Mouse (Mus musculus) limb, embryonic 10.5 days (tissue): ENCODE results near the gene Epha2. TPM values are rescaled to one million over a fixed set of nuclear protein-coding genes. Genes with fewer than 3 reads are reported as not detected.

Experiments used
- DNase-seq: peaks from one replicate; pipeline ENCODE4 v3.0.0-alpha.2; 2017; ENCODE audit warnings: low spot score
- H3K27ac ChIP-seq: fragments of 300-500 bp; sonication (generic); 2 replicates; pipeline ENCODE4 v1.5.1; 2016; ENCODE audit warnings: mild to moderate bottlenecking
- H3K27me3 ChIP-seq: fragments of 300-500 bp; sonication (generic); 2 replicates; pipeline ENCODE4 v1.6.1; 2016; ENCODE audit warnings: low read depth, mild to moderate bottlenecking; ENCODE audit not compliant: poor library complexity, severe bottlenecking
- H3K36me3 ChIP-seq: fragments of 300-500 bp; sonication (generic); 2 replicates; pipeline ENCODE4 v1.6.1; 2016; ENCODE audit warnings: mild to moderate bottlenecking, moderate library complexity
- H3K4me1 ChIP-seq: fragments of 300-500 bp; sonication (generic); 2 replicates; pipeline ENCODE4 v1.6.1; 2016
- H3K4me3 ChIP-seq: fragments of 300-500 bp; sonication (generic); 2 replicates; pipeline ENCODE4 v1.5.1; 2016; ENCODE audit warnings: mild to moderate bottlenecking, moderate library complexity
- H3K9me3 ChIP-seq: fragments of 300-500 bp; sonication (generic); replicated peaks from 2 replicates; pipeline ENCODE4 v1.6.1; 2016; ENCODE audit warnings: mild to moderate bottlenecking
- WGBS: fragments of 180-500 bp; shearing (Covaris S2); methylation state at CpG from one replicate; pipeline ENCODE4 v1.1.7; 2016; 5-methylcytosine and 5-hydroxymethylcytosine counted together
- polyA plus RNA-seq: library from polyadenylated mRNA; unstranded; fragments of >200 nt; fragmentation: Nextera tagmentation; extraction: Ambion mirVana; gene quantifications from 2 replicates; pipeline ENCODE4 v1.2.1, GENCODE M21; 2016

Epha2 gene
- polyA plus RNA-seq, 1 experiment from 2014 or later: 5.6 TPM

DNA sequence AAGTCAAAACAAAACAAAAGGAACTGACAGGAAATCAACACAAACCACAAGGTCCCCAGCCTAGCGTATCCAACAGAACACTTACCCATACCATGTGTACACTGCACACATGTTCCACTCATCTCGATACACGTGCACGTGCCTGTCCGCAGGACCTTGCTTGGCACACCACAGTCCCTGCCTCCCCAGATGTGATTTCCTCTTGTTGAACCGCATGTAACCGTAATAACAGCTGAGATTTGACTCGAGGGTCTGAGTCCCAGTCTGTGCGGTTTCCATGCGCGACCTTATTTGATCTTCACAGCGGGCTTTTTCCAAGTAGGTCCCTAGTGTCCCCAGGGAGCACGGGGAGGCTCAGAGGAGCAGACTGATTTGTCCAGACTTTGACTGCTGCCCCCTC, 1.7 kb upstream of the Epha2 start:
- Histone ChIP-seq H3K9me3 (no peaks in the 10 kb centered on the region), H3K4me1 (peaks cover 86% of the 10 kb centered on the region), H3K4me3 (no peak overlapping the region), H3K36me3 (no peaks in the 10 kb centered on the region), H3K27me3 (peaks cover 90% of the 10 kb centered on the region), H3K27ac (peak overlapping the region; percentile 26; the same call in 1 of the 2 replicates)
- DNase-seq: no peak
- 77% methylated on average over 13 of the region's 13 CpGs for WGBS

DNA sequence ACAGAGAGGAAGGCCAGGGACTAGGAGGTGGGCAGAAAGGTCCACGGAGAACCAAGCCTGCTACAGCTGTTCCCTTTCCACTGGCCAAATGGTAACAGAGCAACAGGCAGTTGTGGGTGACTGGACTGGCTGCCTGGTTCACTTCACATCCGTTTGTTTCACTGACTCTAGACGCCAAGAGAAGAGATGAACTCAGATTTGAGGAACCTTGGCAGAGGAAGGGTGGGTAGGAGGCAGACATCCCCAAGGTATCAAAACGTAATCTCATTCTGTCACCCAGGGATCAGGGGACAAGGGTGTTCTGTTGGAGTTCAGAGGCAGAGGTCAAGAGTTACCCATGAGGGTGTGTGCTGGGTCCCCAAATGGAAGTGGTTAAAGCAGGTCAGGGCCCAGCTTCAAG, 844 bp upstream of the Epha2 start:
- WGBS: 49% methylated on average over 4 of the region's 4 CpGs
- DNase-seq: no peak
- no peaks in the 10 kb centered on the region for H3K9me3 ChIP-seq
- H3K4me1 ChIP-seq: peaks cover 82% of the 10 kb centered on the region
- no peak overlapping the region for H3K27ac ChIP-seq
- H3K36me3 ChIP-seq: no peaks in the 10 kb centered on the region
- H3K27me3 ChIP-seq: peaks cover 94% of the 10 kb centered on the region
- no peak overlapping the region for H3K4me3 ChIP-seq

DNA sequence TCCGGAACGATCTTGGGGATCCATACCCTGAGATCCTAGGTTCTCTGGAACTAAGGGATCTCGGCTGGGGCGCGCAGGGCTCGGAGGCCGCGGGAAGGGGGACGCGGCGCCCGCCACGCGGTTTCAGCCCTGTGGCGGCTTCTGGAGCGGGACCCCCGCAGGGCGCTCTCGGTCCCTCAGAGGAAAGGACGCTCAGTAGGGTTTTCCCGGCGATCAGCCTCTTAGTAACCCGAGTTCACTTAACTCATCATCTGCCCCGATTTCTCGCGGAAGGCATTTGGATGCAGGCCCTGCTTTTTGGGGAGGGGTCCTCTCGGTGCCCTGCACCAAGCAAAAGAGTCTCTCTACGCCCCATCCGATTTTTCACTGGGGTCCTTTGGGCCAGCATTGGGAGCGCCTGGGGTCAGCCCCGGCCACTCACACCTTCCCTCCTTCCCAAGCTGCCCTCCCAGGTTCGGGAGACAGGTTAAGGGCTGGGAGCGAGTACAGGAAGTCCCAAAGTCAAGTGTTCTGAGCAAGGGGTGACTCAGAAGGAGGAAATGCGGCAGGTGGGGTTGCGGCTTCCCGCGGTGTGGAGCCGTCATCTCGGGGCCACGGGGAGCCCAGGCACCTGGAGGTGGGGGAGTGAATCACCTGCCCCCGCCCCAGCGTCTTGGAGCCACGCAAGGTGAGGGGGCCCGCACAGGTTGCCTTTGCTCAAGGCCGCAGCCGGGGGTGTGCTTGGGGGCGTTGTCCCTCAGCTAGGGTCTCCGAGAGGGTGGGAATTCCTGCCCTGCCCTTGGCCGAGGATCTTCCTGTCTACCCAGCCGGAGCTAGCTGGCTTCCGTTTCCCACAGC, 769 bp downstream of the Epha2 start:
- under 1% methylated on average over 51 of the region's 51 CpGs for WGBS
- H3K9me3 ChIP-seq: no peaks in the 10 kb centered on the region
- peak overlapping the region; percentile 75 for H3K4me3 ChIP-seq
- peaks cover 82% of the 10 kb centered on the region for H3K4me1 ChIP-seq
- no peak for DNase-seq
- peaks cover 85% of the 10 kb centered on the region for H3K27me3 ChIP-seq
- H3K36me3 ChIP-seq: no peaks in the 10 kb centered on the region; the same call in none of the 2 replicates
- peak overlapping the region; percentile 83 for H3K27ac ChIP-seq

DNA sequence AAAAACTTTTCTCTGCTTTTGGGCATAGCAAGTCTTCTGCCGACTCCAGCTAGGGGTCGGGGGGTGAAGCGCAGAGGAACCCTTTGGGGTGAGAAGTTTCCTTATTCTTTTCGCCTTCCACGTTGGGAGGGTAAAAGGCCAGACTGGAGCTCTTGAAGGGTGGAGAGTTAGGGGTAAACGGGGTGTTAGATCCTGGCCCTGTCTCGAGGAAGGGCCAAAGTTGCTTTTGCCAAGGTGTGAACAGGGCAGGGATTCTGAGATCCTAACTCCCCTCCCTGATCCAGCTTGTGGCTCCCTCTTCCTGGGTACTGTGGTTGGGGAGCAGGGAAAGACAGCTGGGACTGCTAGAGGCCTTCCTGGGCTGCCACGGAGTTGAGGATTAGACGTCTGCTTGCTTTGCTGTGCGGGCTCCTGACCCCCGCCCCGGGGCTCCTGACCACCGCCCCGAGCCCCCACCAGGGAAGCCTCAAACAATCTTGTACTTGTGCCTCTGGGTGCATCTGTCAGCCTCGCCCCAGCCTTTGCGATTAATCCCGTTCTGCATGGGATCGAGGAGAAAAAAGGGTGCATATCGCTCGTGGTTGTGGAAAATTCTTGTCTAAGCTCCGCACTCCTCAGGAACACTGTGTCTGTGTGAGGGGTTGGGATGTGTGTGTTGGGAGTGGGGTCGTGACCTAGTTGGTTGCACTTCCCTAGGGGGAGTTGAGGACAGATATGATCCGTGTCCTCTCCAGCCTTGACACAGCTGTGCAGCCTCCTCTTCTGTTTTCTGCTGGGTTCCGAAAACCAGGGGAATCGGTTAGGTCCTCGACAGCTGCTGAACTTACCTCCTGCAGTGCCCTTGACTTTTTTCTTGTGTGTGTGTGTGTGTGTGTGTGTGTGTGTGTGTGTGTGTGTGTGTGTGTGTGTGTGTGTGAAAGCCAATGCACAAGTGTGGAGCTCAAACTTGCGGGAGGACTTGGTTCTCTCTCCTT, 1.7 kb downstream of the Epha2 start:
- no peak for DNase-seq
- WGBS: 9% methylated on average over 27 of the region's 27 CpGs
- Histone ChIP-seq H3K36me3 (peaks cover 3% of the 10 kb centered on the region), H3K4me1 (peaks cover 74% of the 10 kb centered on the region), H3K27me3 (peaks cover 76% of the 10 kb centered on the region), H3K4me3 (peak overlapping the region; percentile 75), H3K27ac (peak overlapping the region; percentile 83; the same call in 1 of the 2 replicates), H3K9me3 (no peaks in the 10 kb centered on the region)

DNA sequence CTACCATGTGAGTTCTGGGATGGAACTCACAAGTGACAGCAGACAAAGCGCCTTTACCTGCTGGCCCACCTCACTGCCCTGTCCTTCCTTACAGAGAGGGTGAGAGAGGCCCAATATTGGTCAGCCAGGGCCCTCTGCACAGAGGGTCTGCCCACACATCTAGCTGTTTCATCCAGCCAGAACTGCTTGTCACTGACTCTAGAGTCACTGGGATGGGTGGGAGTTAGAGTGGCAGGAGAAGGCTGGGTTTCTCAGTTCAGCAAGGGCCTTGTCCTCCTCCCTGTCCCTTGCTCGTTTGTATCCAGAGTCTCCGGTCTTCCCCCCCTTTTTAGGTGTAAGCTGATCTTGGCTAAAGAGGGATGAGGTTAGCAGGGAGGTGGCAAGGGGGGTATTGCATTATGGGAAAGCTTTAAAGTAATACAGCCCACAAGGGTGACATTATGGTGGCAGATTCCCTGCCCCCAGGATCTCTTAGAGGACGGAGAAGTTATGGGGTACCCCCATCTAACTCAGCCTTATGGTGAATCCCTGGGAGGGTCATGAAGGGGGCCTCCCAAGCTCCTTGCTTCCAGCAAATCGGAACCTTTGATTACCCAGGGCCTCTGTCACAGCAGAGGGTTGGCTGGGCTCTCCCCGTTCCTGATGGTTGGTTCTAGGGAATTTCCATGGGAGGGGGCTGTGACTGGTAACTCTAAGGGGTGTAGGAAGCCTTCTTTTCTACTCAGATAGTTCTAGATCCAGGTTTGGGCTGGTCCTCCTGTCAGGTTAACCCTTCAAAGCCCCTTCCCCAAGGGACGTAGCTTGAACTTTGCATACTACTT, 2.6 kb downstream of the Epha2 start:
- peaks cover 12% of the 10 kb centered on the region for H3K36me3 ChIP-seq
- H3K9me3 ChIP-seq: no peaks in the 10 kb centered on the region
- no peak overlapping the region for H3K27ac ChIP-seq
- peaks cover 68% of the 10 kb centered on the region for H3K27me3 ChIP-seq
- H3K4me3 ChIP-seq: peak overlapping the region; percentile 75
- no peak for DNase-seq
- H3K4me1 ChIP-seq: peaks cover 70% of the 10 kb centered on the region
- WGBS: 33% methylated on average over 7 of the region's 7 CpGs

DNA sequence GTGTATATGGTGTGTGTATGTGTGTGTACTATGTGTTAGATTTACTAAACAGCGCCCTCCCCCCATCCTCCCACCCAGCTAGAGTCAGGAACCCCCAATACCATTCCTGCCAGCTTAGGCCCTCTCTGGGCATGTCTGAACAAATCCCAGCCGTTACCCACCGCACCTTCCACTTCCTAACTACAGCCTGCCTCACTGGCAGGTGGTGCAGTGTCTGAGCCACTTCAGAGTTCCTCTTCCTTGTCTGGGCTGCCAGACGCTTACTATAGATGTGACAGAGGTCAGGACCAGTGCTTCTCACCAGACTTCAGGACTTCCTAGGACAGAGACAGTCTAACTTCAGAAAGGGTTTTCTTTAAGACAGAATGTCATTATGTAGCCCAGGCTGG, 3.2 kb downstream of the Epha2 start:
- 71% methylated on average over 4 of the region's 4 CpGs for WGBS
- Histone ChIP-seq H3K4me3 (no peak overlapping the region), H3K9me3 (no peaks in the 10 kb centered on the region), H3K4me1 (peaks cover 76% of the 10 kb centered on the region), H3K27me3 (peaks cover 63% of the 10 kb centered on the region), H3K27ac (no peak overlapping the region), H3K36me3 (peaks cover 18% of the 10 kb centered on the region)
- no peak for DNase-seq

DNA sequence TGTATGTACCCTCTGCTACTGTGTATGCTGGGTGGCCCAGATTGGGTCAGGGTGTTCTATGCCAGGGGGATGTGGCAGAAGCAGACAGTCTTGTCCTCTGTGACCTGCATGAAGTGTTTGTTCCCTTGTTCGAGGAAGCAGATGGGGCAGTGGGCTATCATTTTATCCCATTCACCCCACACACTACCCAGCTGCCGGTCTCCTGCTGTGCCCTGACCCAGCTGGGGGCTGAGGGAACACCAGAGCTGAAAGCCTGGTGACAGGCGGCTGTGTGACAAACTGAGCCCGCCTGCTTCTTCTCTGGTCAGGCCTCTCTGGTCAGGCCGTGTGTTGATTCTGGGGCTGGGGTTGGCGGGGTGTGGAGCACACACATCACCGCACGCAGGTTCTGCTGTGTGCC, 5.0 kb downstream of the Epha2 start:
- Histone ChIP-seq H3K36me3 (peaks cover 26% of the 10 kb centered on the region), H3K9me3 (no peaks in the 10 kb centered on the region), H3K4me3 (no peak overlapping the region), H3K27me3 (peaks cover 48% of the 10 kb centered on the region), H3K27ac (0 out of 2 replicates have a peak overlapping the region, but pooled peaks have one; percentile 21), H3K4me1 (peaks cover 74% of the 10 kb centered on the region)
- no peak for DNase-seq
- WGBS: 52% methylated on average over 8 of the region's 8 CpGs

DNA sequence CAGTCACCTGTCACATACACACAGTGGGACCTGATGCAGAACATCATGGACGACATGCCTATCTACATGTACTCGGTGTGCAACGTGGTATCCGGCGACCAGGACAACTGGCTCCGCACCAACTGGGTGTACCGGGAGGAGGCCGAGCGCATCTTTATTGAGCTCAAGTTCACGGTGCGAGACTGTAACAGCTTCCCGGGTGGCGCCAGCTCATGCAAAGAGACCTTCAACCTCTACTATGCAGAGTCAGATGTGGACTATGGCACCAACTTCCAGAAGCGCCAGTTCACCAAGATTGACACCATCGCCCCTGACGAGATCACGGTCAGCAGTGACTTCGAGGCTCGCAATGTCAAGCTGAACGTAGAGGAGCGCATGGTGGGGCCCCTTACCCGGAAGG, 7.3 kb downstream of the Epha2 start:
- Histone ChIP-seq H3K4me3 (no peak overlapping the region), H3K36me3 (peaks cover 32% of the 10 kb centered on the region), H3K27me3 (peaks cover 25% of the 10 kb centered on the region), H3K27ac (no peak overlapping the region), H3K9me3 (no peaks in the 10 kb centered on the region), H3K4me1 (peaks cover 74% of the 10 kb centered on the region)
- no peak for DNase-seq
- 96% methylated on average over 22 of the region's 22 CpGs for WGBS

DNA sequence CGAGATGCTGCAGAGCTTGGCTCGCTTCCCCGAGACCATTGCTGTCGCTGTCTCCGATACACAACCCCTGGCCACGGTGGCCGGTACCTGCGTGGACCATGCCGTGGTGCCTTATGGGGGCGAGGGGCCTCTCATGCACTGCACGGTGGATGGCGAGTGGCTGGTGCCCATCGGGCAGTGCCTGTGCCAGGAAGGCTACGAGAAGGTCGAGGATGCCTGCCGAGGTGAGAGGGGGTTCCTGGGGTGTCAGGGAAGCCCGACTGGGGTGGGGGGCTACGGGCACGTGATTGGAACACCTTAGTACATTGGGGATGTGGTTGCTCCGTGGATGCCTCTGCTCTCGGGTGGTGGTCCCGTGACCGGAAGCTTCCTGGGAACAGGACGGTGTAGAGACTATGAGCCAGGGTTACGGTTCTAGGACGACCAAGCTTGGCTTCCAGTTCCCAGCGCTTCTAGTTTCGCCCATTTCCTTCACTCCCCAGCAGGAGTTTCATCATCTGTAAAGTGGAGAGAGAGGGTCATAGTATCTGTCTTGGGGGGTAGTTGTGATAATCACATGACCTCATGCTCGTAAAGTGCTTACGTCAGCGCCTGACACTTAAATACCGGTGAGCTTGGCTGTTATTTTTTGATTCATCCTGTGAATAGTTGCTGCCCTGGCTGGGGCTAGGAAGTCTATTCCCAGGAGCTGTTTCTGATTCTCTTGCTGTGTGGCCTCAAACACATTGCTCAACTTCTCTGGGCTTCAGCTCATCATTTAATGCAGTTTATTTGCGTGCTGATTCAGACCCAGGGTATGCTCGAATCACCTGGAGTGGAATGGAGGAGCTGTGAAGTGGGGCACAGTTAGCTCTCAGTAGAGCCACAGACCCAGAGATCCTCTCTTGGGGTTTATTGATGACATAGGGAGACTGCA, 8.1 kb downstream of the Epha2 start:
- 94% methylated on average over 34 of the region's 34 CpGs for WGBS
- peaks cover 74% of the 10 kb centered on the region for H3K4me1 ChIP-seq
- peaks cover 34% of the 10 kb centered on the region for H3K36me3 ChIP-seq
- H3K27ac ChIP-seq: 0 out of 2 replicates have a peak overlapping the region, but pooled peaks have one; percentile 4
- no peak overlapping the region for H3K4me3 ChIP-seq
- no peak for DNase-seq
- peaks cover 17% of the 10 kb centered on the region for H3K27me3 ChIP-seq
- no peaks in the 10 kb centered on the region for H3K9me3 ChIP-seq

DNA sequence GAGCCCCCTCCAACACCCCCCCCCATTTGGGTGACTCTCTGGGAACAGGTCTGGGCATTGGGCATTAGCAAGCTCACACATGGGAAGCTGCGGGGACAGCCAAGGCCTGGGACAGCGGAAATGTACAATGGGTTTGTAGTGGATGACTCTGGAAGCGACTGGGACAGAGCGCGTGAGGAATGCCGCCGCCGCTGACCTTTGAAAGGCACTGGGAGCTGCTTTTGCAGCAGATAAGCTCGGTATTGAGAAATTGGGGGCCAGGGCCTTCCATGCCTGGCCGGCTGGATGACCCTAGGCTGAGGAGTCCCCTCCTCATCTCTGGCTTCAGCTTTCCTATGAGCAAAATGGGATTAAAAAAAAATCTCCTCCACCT, 8.7 kb downstream of the Epha2 start:
- Histone ChIP-seq H3K4me3 (no peak overlapping the region), H3K9me3 (no peaks in the 10 kb centered on the region), H3K27me3 (peaks cover 11% of the 10 kb centered on the region), H3K36me3 (peaks cover 34% of the 10 kb centered on the region), H3K27ac (0 out of 2 replicates have a peak overlapping the region, but pooled peaks have one; percentile 4), H3K4me1 (peaks cover 78% of the 10 kb centered on the region)
- no peak for DNase-seq
- 66% methylated on average over 10 of the region's 10 CpGs for whole genome bisulfite sequencing

DNA sequence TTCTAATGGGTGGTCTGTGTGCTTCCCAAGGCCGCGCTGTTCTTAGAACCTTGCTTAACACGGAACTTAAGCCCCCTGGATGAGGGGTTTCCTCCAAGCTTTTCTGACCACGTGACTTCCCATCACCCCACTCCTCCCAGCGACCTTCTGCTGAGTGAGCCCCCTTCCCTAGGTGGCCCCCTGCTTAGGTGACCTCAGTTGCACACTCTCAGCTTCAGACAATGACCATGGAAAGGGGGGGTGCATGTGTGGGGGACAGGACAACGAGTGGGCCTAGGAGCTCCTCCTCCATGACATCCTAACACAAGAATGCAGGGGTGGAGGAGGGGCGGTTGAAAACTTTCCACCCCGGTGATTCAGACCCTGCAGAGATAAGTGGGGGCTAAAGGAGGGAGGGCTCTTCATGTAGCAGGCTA, 9.2 kb downstream of the Epha2 start:
- 0 out of 2 replicates have a peak, but pooled peaks cover 7% of the 10 kb centered on the region for H3K27me3 ChIP-seq
- no peak overlapping the region for H3K4me3 ChIP-seq
- H3K27ac ChIP-seq: 0 out of 2 replicates have a peak overlapping the region, but pooled peaks have one; percentile 4
- WGBS: 44% methylated on average over 8 of the region's 8 CpGs
- peaks cover 79% of the 10 kb centered on the region for H3K4me1 ChIP-seq
- no peaks in the 10 kb centered on the region for H3K9me3 ChIP-seq
- H3K36me3 ChIP-seq: peaks cover 37% of the 10 kb centered on the region
- DNase-seq: no peak
